Mouse (Mus musculus) brain, embryonic 18.5 days (tissue): ENCODE results near the gene Mms19.

ENCODE experiments used
- DNase-seq: peaks from one replicate; pipeline ENCODE4 v3.0.0-alpha.2; 2012; ENCODE audit warnings: low read depth, low spot score

Gene Mms19

DNA sequence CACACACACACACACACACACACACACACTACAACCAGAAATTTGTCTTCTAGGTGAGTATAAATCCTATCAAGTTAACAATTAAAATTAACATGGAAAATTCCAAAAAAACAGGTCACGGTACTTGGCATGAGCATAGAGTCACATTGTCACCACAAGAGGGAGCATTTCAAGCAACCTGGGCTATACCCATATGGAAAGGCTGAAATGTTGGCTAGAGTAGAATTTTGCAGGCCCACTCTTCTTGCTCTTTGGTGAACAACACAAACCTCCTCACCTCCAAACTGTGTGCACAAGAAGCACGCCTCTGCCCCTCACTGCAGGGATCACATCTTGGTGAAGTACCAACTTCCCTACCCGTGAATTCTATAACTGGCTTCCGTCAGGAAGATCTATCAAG, 82.1 kb downstream of the Mms19 start:
- no peak for DNase-seq

DNA sequence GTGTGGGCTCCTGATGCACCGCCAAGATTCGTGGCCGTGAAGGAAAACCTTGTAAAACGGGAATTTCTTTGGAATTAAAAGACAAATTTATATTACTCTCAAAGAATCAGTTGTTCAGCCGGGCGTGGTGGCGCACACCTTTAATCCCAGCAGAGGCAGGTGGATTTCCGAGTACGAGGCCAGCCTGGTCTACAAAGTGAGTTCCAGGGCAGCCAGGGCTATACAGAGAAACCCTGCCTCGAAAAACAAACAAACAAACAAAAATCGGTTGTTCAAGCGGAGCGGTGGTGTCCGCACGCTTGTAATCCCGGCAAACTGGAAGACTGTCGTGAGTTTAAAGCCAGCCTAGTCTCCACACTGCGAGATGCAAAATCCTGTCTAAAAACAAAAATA, 84.6 kb downstream of the Mms19 start:
- no peak for DNase-seq

GRCm38 (mm10) chr19:41895460-41896318, 85.3 kb downstream of the Mms19 start, which contains the start of gene Rrp12:
TSS of gene Rrp12 (minus strand) at chr19:41896173.
- DNase-seq = peak; percentile 81

DNA sequence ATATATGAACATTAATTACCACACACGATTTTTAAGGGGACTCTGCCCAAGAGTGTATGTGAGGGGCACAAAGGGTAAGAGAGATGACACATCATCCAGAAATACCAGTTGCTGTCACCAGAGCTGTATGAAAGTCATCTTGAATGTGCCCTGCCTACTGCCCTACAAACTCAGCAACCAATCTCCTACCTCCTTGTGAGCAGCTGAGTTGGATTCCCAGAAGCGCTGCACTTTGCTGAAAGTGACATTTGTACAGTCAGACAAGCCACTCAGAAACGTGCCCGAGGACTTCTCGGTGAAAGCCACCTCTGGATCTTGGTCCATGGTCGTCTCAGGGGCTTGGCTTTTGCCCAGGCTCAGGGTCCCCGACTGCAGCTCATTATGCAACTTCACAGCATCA, 86.0 kb downstream of the Mms19 start:
- no peak for DNase-seq
